Mouse (Mus musculus): ENCODE measurements around the gene Olfr952. TPM values are rescaled to one million over a fixed set of nuclear protein-coding genes. Genes with fewer than 3 reads are reported as not detected.

Olfr952 gene
- total RNA-seq (2021), result not detected

DNA sequence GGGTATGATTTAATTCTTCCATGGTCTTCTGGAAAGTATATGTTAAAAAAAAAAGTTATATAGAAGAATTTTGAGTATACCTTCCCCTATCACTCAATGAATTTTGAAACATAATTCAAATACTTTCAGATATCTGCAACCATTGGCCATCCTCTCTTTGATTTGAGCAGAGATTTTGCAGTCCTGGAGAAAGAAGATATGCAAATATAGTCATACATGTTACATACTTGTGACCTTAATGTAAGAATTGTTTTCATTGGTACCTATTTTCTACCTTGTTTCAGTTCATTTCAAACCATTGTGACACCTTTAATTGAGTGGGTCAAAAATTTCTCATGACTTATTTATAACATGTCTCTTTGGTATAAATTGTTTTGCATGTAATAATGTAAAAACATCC, at the start of gene Olfr952:
TSS of gene Olfr952 (minus strand) at position 101 of the 400 bp plus-strand sequence.
- DNase-seq (ENCODE audit: low spot score in 2 of 2), result no peak
- intact Hi-C loops (cut with DNase I), result no loop called here

DNA sequence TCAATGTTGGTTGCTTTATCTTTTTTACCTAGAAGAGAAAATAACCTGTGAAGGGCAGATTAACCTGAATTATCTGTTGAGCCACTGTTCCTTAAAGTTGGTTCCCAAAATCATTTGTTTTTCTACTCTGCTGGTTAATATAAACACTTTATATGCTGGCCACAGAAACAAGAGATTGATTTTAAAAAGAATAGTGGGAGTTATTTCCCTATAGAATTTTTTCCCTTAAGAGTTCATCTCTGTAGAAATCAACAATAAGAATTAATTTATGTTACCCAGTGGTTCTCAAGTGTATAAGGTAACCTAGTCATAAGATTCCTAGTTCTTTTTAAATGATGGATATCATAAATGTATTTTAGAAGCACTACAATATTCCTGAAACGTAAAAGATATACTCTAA, 44.9 kb upstream of the Olfr952 start, which contains the start of gene Olfr955:
TSS of gene Olfr955 (minus strand) at position 101 of the 400 bp plus-strand sequence.
- DNase-seq (ENCODE audit: low spot score in 2 of 2), result no peak
- intact Hi-C loops (cut with DNase I), result loop anchor here (2.0 kb wide), 1 partner anchor 43 kb away; no protein-coding TSS in a partner anchor

DNA sequence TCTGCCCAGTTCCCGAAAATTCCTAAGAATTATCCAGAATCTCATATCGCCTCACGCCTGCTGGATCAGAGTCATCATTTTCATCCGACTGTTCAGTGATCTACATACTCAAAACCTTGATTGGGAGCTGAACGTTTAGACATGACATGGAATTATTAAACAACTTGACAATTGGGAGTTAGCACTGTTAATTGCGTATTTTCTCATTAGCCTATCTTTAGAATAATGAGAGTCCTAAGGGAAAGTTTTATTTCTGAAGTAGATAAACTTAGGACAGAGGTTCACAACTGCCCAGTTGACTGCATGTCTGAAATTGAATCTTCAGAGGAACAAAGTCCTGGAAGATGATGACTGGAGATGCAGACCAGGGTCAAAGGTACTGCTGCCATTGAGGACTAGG, 29.5 kb upstream of the Olfr952 start, which contains the start of gene Olfr954:
TSS of gene Olfr954 (plus strand) at position 301 of the 400 bp plus-strand sequence.
- no peak for DNase-seq (ENCODE audit: low spot score in 2 of 2)
- intact Hi-C loops (cut with DNase I), result no loop called here

DNA sequence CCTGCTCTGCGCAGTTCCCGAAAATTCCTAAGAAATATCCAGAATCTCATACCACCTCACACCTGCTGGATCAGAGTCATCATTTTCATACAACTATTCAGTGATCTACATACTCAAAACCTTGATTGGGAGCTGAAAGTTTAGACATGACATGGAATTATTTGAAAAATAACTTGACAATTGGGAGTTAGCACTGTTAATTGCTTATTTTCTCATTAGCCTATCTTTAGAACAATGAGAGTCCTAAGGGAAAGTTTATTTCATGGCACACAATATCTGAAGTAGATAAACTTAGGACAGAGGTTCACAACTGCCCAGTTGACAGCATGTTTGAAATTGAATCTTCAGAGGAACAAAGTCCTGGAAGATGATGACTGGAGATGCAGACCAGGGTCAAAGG, 39.8 kb downstream of the Olfr952 start, which contains the start of gene Olfr951:
TSS of gene Olfr951 (plus strand) at position 301 of the 400 bp plus-strand sequence.
- intact Hi-C loops (cut with DNase I), result no loop called here
- no peak for DNase-seq (ENCODE audit: low spot score in 2 of 2)

Other genes starting within 250 kb of the Olfr952 start
- gene Olfr944, start 225.2 kb downstream of the Olfr952 start, total RNA-seq (2021), result not detected
- gene Olfr1537, start 177.2 kb downstream of the Olfr952 start, total RNA-seq (2021), result not detected
- gene Olfr945, start 150.3 kb downstream of the Olfr952 start, total RNA-seq (2021), result not detected
- not detected for gene Olfr948, start 101.1 kb downstream of the Olfr952 start, total RNA-seq (2021)
- gene Olfr951, start 39.7 kb downstream of the Olfr952 start, total RNA-seq (2021), result not detected
- not detected for gene Olfr954, start 29.6 kb upstream of the Olfr952 start, total RNA-seq (2021)
- not detected for gene Olfr955, start 44.8 kb upstream of the Olfr952 start, total RNA-seq (2021)
- not detected for gene Olfr44, start 66.8 kb upstream of the Olfr952 start, total RNA-seq (2021)
- not detected for gene Olfr957, start 88.7 kb upstream of the Olfr952 start, total RNA-seq (2021)
- not detected for gene Olfr958, start 126.9 kb upstream of the Olfr952 start, total RNA-seq (2021)
- not detected for gene Olfr959, start 148.4 kb upstream of the Olfr952 start, total RNA-seq (2021)
- gene AW551984, start 177.3 kb upstream of the Olfr952 start, total RNA-seq (2021), result 1 to 10 TPM; 3.3 to 7.3 TPM
- gene Olfr148, start 183.5 kb upstream of the Olfr952 start, total RNA-seq (2021), result not detected
- not detected for gene Olfr960, start 194.2 kb upstream of the Olfr952 start, total RNA-seq (2021)
- not detected for gene Olfr961, start 217.9 kb upstream of the Olfr952 start, total RNA-seq (2021)
- gene Olfr963, start 240.1 kb upstream of the Olfr952 start, total RNA-seq (2021), result not detected